Mouse (Mus musculus) bone marrow macrophage, adult 2 months (primary cell): ENCODE measurements around the gene L1cam.

ENCODE experiments used
- CTCF ChIP-seq: IDR thresholded peaks from 2 replicates; pipeline ENCODE4 v1.5.1; 2012; ENCODE audit warnings: low read depth, mild to moderate bottlenecking, low read length, moderate library complexity
- POLR2A ChIP-seq: IDR thresholded peaks from 2 replicates; pipeline ENCODE4 v1.6.1; 2012; ENCODE audit warnings: mild to moderate bottlenecking, low read depth, low read length, borderline replicate concordance

- TF ChIP-seq POLR2A: no peak
- no peak for TF ChIP-seq CTCF
These were observed 20.0 kb downstream of the L1cam start for GRCm38 (mm10) chrX:73875881-73876280.
